Comparison of ENCODE assay signal across 14 mouse cellular contexts in the genomic region with DNA sequence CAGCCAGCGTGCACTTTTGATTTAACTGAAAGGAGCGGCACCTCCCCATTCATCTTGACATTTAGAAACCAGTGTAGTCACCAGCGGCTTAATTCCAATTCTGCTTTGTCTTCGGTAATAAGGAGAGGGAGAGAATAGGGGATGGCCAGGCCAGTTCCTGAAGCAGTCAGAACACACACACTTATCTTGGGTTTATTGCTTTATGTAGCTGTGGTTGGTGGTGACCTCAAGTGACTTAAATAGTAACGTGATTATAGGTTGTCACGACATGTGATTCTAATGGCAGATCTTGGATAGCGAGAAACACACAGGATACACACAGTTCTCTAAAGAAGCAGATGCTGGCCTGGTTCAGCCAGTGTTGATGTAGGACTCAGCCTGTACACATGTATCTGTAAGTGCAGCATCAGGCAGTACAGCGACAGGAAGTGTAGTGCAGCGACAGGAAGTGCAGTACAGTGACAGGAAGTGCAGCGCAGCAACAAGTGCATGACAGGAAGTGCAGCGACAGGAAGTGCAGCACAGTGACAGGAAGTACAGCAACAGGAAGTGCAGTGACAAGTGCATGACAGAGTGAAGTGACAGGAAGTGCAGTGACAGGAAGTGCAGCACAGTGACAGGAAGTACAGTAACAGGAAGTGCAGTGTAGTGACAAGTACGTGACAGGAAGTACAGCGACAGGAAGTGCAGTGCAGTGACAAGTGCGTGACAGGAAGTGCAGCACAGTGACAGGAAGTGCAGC. TPM values are rescaled to one million over a fixed set of nuclear protein-coding genes. Genes with fewer than 3 reads are reported as not detected.
A peak's percentile ranks its signal among the peaks of the same experiment; 100 is the strongest.
DNase-seq lines count a peak whose midpoint lies in the region; ATAC-seq lines count a peak whose summit lies in the region.
"Had no signal": no experiment of that assay in that cellular context is flagged by ENCODE, and none has a peak within 500 bp of the region (broad histone marks: within the 10 kb centered on the region; RNA-seq: fewer than 3 reads in every experiment).

No protein-coding gene starts in this region.

- no peak for DNase-seq in liver
- peak; percentile 24 for DNase-seq in brain, adult 2 months (ENCODE audit: low read depth, low spot score)
- peak; percentile 61 for DNase-seq in naive thymus-derived CD4-positive, alpha-beta T cell, adult 2 months (ENCODE audit: low read depth)
- DNase-seq in layer of hippocampus, postnatal 25 days (ENCODE audit: extremely low spot score in 1 of 2, low spot score in 1 of 2) = no peak
- DNase-seq in MN1 (ENCODE audit: low spot score) = no peak
- DNase-seq: cerebellum, postnatal 25 days; gastrocnemius, postnatal 10 days; heart, postnatal 14 days; retina, postnatal 1 day had no signal

- peaks cover 7% of the 10 kb centered on the region for H3K9me3 ChIP-seq in liver, embryonic 12.5 days (replicated peaks)
- H3K9me3 ChIP-seq: limb, embryonic 15.5 days had no signal

- H3K9ac ChIP-seq in liver, embryonic 12.5 days = no peak overlapping the region
- H3K9ac ChIP-seq: limb, embryonic 15.5 days had no signal

- ATAC-seq in liver, embryonic 12.5 days = no peak
- ATAC-seq in CD4-positive, CD25-positive, alpha-beta regulatory T cell, adult 4 months = peak; percentile 72

- H3K4me1 ChIP-seq in liver, embryonic 12.5 days = no peaks in the 10 kb centered on the region
- H3K4me1 ChIP-seq: limb, embryonic 15.5 days had no signal

- peak overlapping the region; percentile 20; the same call in 1 of the 2 replicates for H3K27ac ChIP-seq in liver, embryonic 12.5 days
- H3K27ac ChIP-seq: layer of hippocampus, adult 2 months; limb, embryonic 15.5 days had no signal

- H3K4me2 ChIP-seq in liver, embryonic 12.5 days = no peak overlapping the region
- H3K4me2 ChIP-seq: limb, embryonic 15.5 days had no signal

- no peak overlapping the region for H3K4me3 ChIP-seq in liver, embryonic 12.5 days
- H3K4me3 ChIP-seq: erythroblast, embryonic 14.5 days; layer of hippocampus, adult 2 months; limb, embryonic 15.5 days had no signal

- no peaks in the 10 kb centered on the region for H3K27me3 ChIP-seq in liver, embryonic 12.5 days (replicated peaks)
- H3K27me3 ChIP-seq: limb, embryonic 15.5 days had no signal

- peaks cover 14% of the 10 kb centered on the region for H3K36me3 ChIP-seq in liver, embryonic 12.5 days

- 81% methylated on average over 14 of the region's 14 CpGs for WGBS in liver, embryonic 12.5 days (ENCODE audit: insufficient replicate concordance)

RNA-seq across cellular contexts. Expression of a gene that starts 37.5 kb away (rescaled TPM):
- 1.8 and 2.0 TPM in 2 replicates for polyA plus RNA-seq in liver, embryonic 12.5 days (2016; fragmentation: Nextera tagmentation; extraction: Ambion mirVana)
- under 1 TPM in 1 of 2 experiments, not detected in 1; 0.11 TPM for polyA plus RNA-seq in CD4-positive, CD25-positive, alpha-beta regulatory T cell, adult 4 months (2017; shearing (Covaris generic))
- 10 to 100 TPM; 62.6 to 67.3 TPM for total RNA-seq in layer of hippocampus, postnatal 25 days (2021)

Comparison
In these comparisons a context has a peak if more than half of its experiments do, and no peak if none do; other contexts are left out.
1. DNase-seq: peak in brain, adult 2 months (single experiment) and naive thymus-derived CD4-positive, alpha-beta T cell, adult 2 months (single experiment); none in liver (single experiment), layer of hippocampus, postnatal 25 days (0 of 2) and MN1 (single experiment).